Mouse (Mus musculus): ENCODE data around the gene Spag17. TPM values are rescaled to one million over a fixed set of nuclear protein-coding genes. Genes with fewer than 3 reads are reported as not detected.

Gene Spag17
- polyA plus RNA-seq, 1 experiment: not detected

DNA sequence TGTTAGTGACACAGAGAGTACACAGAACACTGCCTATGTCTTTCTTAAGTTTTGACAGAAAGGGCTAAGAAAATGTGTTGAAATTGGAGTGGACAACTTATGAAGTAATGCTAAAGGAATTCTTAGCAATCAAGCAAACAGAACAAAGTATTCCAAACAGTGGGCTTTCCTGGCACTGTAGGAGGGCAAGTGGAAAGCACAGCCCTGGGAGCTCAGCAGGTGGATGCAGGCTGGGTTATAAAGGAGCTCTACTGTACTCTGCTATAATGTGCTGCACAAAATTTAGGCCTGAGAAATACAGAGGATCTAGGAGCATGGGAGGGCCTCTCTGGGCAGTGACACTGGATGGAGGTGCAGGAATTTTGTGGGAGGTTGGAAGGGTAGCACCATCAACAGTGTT, 71.3 kb downstream of the Spag17 start:
- H3K27ac ChIP-seq (ENCODE audit: insufficient read depth, low read depth, low read length): no peak overlapping the region
- H3K4me1 ChIP-seq (ENCODE audit: control insufficient read depth, insufficient read depth, low read length): no peaks in the 10 kb centered on the region
- TF ChIP-seq CTCF (IDR thresholded peaks at IDR 0.05; ENCODE audit: insufficient read depth, low read depth, low read length) (no peak), POLR2A (IDR thresholded peaks at IDR 0.05; ENCODE audit: insufficient read depth, low read depth, low read length) (no peak)
- no peak overlapping the region for H3K4me3 ChIP-seq (ENCODE audit: insufficient read depth, low read depth, low read length)

DNA sequence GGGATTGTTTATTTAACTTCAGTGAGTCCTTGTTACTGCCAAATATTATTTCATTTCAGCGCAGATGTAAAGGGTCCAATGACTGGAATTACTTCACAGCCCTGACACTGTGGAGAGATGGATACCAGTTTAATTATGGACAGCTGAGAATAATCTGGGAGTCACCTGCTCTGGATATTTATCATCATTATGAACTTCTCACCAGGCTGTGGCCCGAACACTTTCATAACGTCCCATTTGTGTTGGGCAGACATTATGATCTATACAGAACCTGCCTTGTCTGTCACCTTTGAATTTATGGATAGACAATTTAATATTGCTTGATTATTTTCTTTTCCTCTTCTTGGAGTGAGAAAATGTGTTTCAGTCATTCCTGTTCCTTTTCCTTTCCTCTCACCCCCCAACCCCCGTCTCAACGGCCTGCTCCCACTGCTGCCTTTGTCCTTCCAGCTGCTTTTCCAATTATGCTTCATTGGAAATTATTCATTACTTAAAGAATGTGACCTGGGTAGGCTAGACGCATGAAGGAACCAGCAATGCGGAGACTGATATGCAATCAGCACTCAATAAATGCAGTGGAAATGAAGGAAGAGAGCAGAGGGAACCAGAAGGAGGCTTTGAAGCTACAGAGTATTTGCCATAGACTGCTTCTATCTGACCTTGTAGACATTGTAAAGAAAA, 74.7 kb downstream of the Spag17 start:
- TF ChIP-seq POLR2A (IDR thresholded peaks at IDR 0.05; ENCODE audit: insufficient read depth, low read depth, low read length) (no peak), CTCF (IDR thresholded peaks at IDR 0.05; ENCODE audit: insufficient read depth, low read depth, low read length) (no peak)
- Histone ChIP-seq H3K4me3 (ENCODE audit: insufficient read depth, low read depth, low read length) (no peak overlapping the region), H3K4me1 (ENCODE audit: control insufficient read depth, insufficient read depth, low read length) (no peaks in the 10 kb centered on the region), H3K27ac (ENCODE audit: insufficient read depth, low read depth, low read length) (no peak overlapping the region)
- WGBS: 69% methylated on average over 7 of the region's 7 CpGs

DNA sequence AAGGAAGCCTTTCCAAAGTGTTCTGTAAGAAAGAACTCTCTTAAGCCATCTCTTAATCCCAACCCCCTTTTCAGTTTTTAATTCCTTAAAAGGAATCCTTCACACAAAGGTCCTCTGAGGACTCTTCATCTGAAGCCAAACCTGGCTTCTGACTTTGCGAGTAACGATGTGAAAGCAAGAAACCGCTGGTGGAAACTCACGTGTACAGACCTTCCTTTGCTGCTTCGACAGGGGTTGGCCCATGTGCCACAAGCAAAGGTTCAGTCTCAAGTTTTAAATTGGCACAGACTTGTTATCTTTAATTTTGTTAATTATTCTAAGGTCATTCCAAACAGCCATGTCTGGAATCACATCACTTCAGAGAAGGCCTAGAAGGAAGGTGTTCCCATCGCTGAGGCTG, 79.1 kb downstream of the Spag17 start:
- no peaks in the 10 kb centered on the region for H3K4me1 ChIP-seq (ENCODE audit: control insufficient read depth, insufficient read depth, low read length)
- 84% methylated on average over 6 of the region's 6 CpGs for WGBS
- H3K27ac ChIP-seq (ENCODE audit: insufficient read depth, low read depth, low read length): no peak overlapping the region

DNA sequence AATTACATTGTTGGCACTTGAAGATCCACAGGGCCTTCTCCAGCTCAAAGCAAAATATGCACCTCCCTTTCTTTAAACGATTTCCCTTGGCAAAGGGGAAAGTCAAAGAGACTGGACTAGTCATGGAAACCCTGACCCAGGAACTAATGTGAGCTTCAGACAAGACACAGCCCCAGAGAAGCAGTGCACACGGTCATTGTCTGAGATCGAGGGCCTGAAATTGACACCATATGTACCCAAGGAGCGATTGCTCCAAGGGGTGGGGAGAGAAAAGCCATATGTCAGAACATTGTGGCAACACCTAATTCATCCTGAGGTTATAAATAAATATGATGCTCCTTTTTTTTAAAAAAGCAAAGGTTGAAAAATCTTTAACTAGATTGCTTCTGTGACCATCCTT, 80.7 kb downstream of the Spag17 start:
- TF ChIP-seq CTCF (IDR thresholded peaks at IDR 0.05; ENCODE audit: insufficient read depth, low read depth, low read length): no peak
- no peak for TF ChIP-seq POLR2A (IDR thresholded peaks at IDR 0.05; ENCODE audit: insufficient read depth, low read depth, low read length)

More for the DNA sequence above, 79.1 kb downstream of the Spag17 start:
- TF ChIP-seq POLR2A (IDR thresholded peaks at IDR 0.05; ENCODE audit: insufficient read depth, low read depth, low read length) (no peak), CTCF (IDR thresholded peaks at IDR 0.05; ENCODE audit: insufficient read depth, low read depth, low read length) (no peak)
- H3K4me3 ChIP-seq (ENCODE audit: insufficient read depth, low read depth, low read length): no peak overlapping the region

DNA sequence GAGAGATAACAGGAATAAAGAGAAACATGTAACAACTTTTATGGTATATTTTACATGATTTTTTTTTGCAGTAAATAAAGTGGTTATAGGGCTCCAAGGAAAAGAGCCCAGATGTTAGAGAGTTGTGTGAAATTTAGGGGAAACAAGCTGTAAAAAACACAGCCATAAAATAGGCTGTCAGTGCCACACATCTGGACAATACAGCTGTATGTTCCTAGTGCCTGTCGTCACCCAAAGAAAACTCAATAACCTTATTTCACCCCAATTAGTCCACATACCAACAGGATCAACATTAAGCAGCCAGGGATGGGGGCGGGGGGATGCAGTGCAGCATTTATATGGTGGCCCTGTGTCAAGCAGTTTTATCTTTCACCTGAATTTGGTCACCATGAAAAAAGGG, 81.1 kb downstream of the Spag17 start:
- H3K4me3 ChIP-seq (ENCODE audit: insufficient read depth, low read depth, low read length): no peak overlapping the region
- TF ChIP-seq CTCF (IDR thresholded peaks at IDR 0.05; ENCODE audit: insufficient read depth, low read depth, low read length) (no peak), POLR2A (IDR thresholded peaks at IDR 0.05; ENCODE audit: insufficient read depth, low read depth, low read length) (no peak)
- WGBS: 80% methylated on average over 2 of the region's 2 CpGs
- no peaks in the 10 kb centered on the region for H3K4me1 ChIP-seq (ENCODE audit: control insufficient read depth, insufficient read depth, low read length)
- H3K27ac ChIP-seq (ENCODE audit: insufficient read depth, low read depth, low read length): no peak overlapping the region

More for the DNA sequence above, 80.7 kb downstream of the Spag17 start:
- Histone ChIP-seq H3K4me3 (ENCODE audit: insufficient read depth, low read depth, low read length) (no peak overlapping the region), H3K4me1 (ENCODE audit: control insufficient read depth, insufficient read depth, low read length) (no peaks in the 10 kb centered on the region), H3K27ac (ENCODE audit: insufficient read depth, low read depth, low read length) (no peak overlapping the region)
- WGBS: 82% methylated on average over 4 of the region's 4 CpGs

DNA sequence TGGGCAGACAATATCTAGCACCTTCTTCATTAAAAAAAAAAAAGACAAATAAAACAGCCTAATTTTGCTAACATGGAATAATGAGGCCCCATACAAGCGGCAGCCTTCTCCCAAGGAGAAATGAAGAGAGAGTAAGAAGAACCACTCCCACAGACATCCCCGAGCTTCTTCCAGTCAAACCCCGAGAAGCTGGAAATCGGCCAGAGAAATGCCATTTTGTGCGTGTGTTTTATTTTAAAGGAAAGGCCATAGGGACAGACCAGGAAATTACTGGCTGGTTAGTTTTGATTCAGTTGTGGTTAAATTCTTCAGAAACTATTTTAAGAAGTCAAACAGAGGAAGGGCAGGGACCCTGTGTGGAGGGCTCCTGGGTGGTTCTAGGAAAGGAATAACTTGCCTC, 85.6 kb downstream of the Spag17 start:
- TF ChIP-seq CTCF (IDR thresholded peaks at IDR 0.05; ENCODE audit: insufficient read depth, low read depth, low read length): no peak
- no peak for TF ChIP-seq POLR2A (IDR thresholded peaks at IDR 0.05; ENCODE audit: insufficient read depth, low read depth, low read length)
- 39% methylated on average over 5 of the region's 5 CpGs for WGBS
- H3K27ac ChIP-seq (ENCODE audit: insufficient read depth, low read depth, low read length): no peak overlapping the region
- no peak overlapping the region for H3K4me3 ChIP-seq (ENCODE audit: insufficient read depth, low read depth, low read length)
- no peaks in the 10 kb centered on the region for H3K4me1 ChIP-seq (ENCODE audit: control insufficient read depth, insufficient read depth, low read length)

DNA sequence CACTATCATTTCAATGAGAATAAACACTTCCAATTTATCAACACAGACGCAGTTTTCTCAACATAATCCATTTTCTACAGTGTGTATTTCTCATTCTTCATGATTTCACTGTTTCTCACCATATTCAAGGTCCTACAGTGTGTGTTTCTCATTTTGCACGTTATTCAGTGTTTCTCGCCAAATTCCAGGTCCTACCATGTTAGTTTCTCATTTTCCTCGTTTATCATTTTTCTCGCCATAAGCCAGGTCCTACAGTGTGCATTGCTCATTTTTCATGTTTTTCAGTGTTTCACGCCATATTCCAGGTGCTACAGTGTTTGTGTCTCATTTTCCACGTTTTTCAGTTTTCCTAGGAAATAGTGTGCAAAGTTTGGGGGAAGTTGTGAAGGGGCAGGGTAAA, 95.8 kb downstream of the Spag17 start:
- Histone ChIP-seq H3K27ac (ENCODE audit: insufficient read depth, low read depth, low read length) (no peak overlapping the region), H3K4me3 (ENCODE audit: insufficient read depth, low read depth, low read length) (no peak overlapping the region), H3K4me1 (ENCODE audit: control insufficient read depth, insufficient read depth, low read length) (no peaks in the 10 kb centered on the region)
- TF ChIP-seq POLR2A (IDR thresholded peaks at IDR 0.05; ENCODE audit: insufficient read depth, low read depth, low read length) (no peak), CTCF (IDR thresholded peaks at IDR 0.05; ENCODE audit: insufficient read depth, low read depth, low read length) (no peak)
- 65% methylated on average over 7 of the region's 7 CpGs for WGBS

DNA sequence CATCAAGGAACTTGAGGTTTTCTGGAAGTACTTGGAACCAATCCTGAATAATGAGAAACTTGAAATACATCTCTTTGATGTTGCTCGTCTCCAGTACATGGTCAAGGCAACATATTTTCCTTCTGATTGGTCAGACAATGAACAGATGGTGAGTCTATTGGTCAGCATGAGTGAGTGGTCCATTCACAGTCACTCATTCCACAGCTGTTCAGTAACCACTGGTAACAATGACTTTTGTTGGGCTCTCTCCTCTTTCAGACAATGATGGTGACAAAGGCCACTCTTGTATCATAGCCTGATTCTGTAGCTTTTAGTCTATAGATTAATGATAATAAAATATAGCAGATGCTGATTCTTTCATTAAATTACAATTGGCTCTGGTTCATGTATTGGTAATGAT, 119.5 kb downstream of the Spag17 start:
- WGBS: 79% methylated on average over 1 of the region's 1 CpGs
- Histone ChIP-seq H3K4me1 (ENCODE audit: control insufficient read depth, insufficient read depth, low read length) (no peaks in the 10 kb centered on the region), H3K4me3 (ENCODE audit: insufficient read depth, low read depth, low read length) (no peak overlapping the region), H3K27ac (ENCODE audit: insufficient read depth, low read depth, low read length) (no peak overlapping the region)
- TF ChIP-seq POLR2A (IDR thresholded peaks at IDR 0.05; ENCODE audit: insufficient read depth, low read depth, low read length) (no peak), CTCF (IDR thresholded peaks at IDR 0.05; ENCODE audit: insufficient read depth, low read depth, low read length) (no peak)

DNA sequence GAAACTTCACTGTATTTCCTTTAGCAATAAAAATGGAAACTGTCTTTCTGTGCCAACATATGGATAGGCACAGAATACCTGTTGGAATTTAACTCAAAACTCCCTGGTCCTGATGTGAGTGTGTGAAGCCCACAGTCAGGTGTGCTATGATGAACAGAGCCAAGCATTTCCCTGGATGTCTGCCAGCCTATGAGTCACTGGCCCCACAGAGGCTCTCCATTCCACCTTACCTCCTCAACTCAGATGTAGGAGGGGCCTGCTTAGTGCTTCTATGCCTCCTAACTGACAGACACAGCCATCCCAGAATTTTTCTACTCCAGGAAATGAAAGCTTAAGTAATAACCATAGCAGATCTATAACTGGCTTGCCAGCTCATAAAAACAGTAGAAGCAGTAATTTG, 124.6 kb downstream of the Spag17 start:
- Histone ChIP-seq H3K4me1 (ENCODE audit: control insufficient read depth, insufficient read depth, low read length) (no peaks in the 10 kb centered on the region), H3K4me3 (ENCODE audit: insufficient read depth, low read depth, low read length) (no peak overlapping the region), H3K27ac (ENCODE audit: insufficient read depth, low read depth, low read length) (no peak overlapping the region)
- TF ChIP-seq POLR2A (IDR thresholded peaks at IDR 0.05; ENCODE audit: insufficient read depth, low read depth, low read length): no peak
- no peak for TF ChIP-seq CTCF (IDR thresholded peaks at IDR 0.05; ENCODE audit: insufficient read depth, low read depth, low read length)

DNA sequence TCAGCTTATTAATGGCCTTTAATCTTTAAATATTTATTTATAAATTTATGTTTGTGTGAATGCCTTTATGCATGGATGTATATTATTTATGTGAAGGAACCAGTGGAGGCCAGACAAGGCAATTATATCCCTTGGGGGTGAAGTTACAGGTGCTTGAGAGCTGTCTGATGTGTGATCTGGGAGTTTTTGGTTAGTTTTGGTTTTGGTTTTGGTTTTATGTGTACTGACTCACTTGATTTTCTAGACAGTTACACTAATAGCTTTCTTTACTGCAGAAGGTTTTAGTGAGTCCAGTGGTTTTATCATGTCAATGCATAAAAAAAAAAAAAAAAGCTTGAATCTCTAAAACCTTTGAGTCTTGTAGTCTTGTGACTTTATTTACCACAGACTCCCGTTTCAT, 128.9 kb downstream of the Spag17 start:
- TF ChIP-seq POLR2A (IDR thresholded peaks at IDR 0.05; ENCODE audit: insufficient read depth, low read depth, low read length) (no peak), CTCF (IDR thresholded peaks at IDR 0.05; ENCODE audit: insufficient read depth, low read depth, low read length) (no peak)
- H3K27ac ChIP-seq (ENCODE audit: insufficient read depth, low read depth, low read length): no peak overlapping the region
- no peaks in the 10 kb centered on the region for H3K4me1 ChIP-seq (ENCODE audit: control insufficient read depth, insufficient read depth, low read length)
- no peak overlapping the region for H3K4me3 ChIP-seq (ENCODE audit: insufficient read depth, low read depth, low read length)
- WGBS: 87% methylated on average over 1 of the region's 1 CpGs

Data from olfactory bulb, adult 2 months (tissue).